Mouse (Mus musculus) liver, postnatal 0 days (tissue): ENCODE data around the gene Tgfb3. TPM values are rescaled to one million over a fixed set of nuclear protein-coding genes. Genes with fewer than 3 reads are reported as not detected.

ENCODE experiments used
- ATAC-seq: fragments of 200-750 bp; cut with Nextera tagmentation; 2 replicates; pipeline ENCODE4 v1.8.0; 2017; ENCODE audit warnings: mild to moderate bottlenecking, moderate library complexity
- DNase-seq: peaks from one replicate; pipeline ENCODE4 v3.0.0-alpha.2; 2016
- H3K27ac ChIP-seq: fragments of 300-500 bp; sonication (generic); 2 replicates; pipeline ENCODE4 v1.5.1; 2014; ENCODE audit warnings: antibody characterized with exemption, moderate library complexity, mild to moderate bottlenecking, low read depth
- H3K27me3 ChIP-seq: fragments of 300-500 bp; sonication (generic); 2 replicates; pipeline ENCODE4 v1.6.1; 2014; ENCODE audit warnings: low read length, control low read depth, mixed read lengths; ENCODE audit not compliant: insufficient read depth
- H3K36me3 ChIP-seq: fragments of 300-500 bp; sonication (generic); replicated peaks from 2 replicates; pipeline ENCODE4 v1.6.1; 2014; ENCODE audit warnings: mild to moderate bottlenecking, control low read depth, low read length, moderate library complexity, mixed read lengths; ENCODE audit not compliant: insufficient read depth
- H3K4me1 ChIP-seq: fragments of 300-500 bp; sonication (generic); 2 replicates; pipeline ENCODE4 v1.6.1; 2014; ENCODE audit warnings: antibody characterized with exemption, mild to moderate bottlenecking, control low read depth; ENCODE audit not compliant: insufficient read depth
- H3K4me2 ChIP-seq: fragments of 300-500 bp; sonication (generic); 2 replicates; pipeline ENCODE4 v1.6.1; 2014; ENCODE audit warnings: low read depth, mild to moderate bottlenecking, low read length, moderate library complexity, mixed read lengths
- H3K4me3 ChIP-seq: fragments of 300-500 bp; sonication (generic); 2 replicates; pipeline ENCODE4 v1.5.1; 2014; ENCODE audit warnings: low read depth, low read length
- H3K9ac ChIP-seq: fragments of 300-500 bp; sonication (generic); replicated peaks from 2 replicates; pipeline ENCODE4 v1.6.1; 2014; ENCODE audit warnings: mild to moderate bottlenecking, moderate library complexity
- H3K9me3 ChIP-seq: fragments of 300-500 bp; sonication (generic); 2 replicates; pipeline ENCODE4 v1.6.1; 2016; ENCODE audit warnings: mild to moderate bottlenecking, control low read depth, low read length, mixed read lengths
- CTCF ChIP-seq: sonication (generic); IDR thresholded peaks from 2 replicates; pipeline ENCODE4 v1.5.1; 2016; ENCODE audit warnings: antibody characterized with exemption, low read depth
- EP300 ChIP-seq: IDR thresholded peaks from 2 replicates; pipeline ENCODE4 v1.6.1; 2016; ENCODE audit warnings: antibody characterized with exemption, low read depth, mild to moderate bottlenecking
- WGBS: fragments of 180-500 bp; shearing (Covaris S2); extraction: QIAGEN DNeasy Blood & Tissue Kit; methylation state at CpG from one replicate; pipeline ENCODE4 v1.1.7; 2014; ENCODE audit not compliant: insufficient replicate concordance; 5-methylcytosine and 5-hydroxymethylcytosine counted together
- polyA plus RNA-seq: library from polyadenylated mRNA; unstranded; fragments of >200 nt; fragmentation: Nextera tagmentation; extraction: Ambion mirVana; gene quantifications from 2 replicates; pipeline ENCODE4 v1.2.1, GENCODE M21; 2015

Gene Tgfb3
- polyA plus RNA-seq, 1 experiment from 2014 or later: 1.2 TPM

- Histone ChIP-seq H3K4me3 (no peak overlapping the region), H3K27me3 (peaks cover 14% of the 10 kb centered on the region), H3K9me3 (no peaks in the 10 kb centered on the region), H3K36me3 (no peaks in the 10 kb centered on the region), H3K4me1 (no peaks in the 10 kb centered on the region), H3K27ac (no peak overlapping the region), H3K4me2 (peak overlapping the region; percentile 82), H3K9ac (no peak overlapping the region)
- TF ChIP-seq CTCF (no peak), EP300 (no peak)
- 50% methylated on average over 8 of the region's 8 CpGs for WGBS
- ATAC-seq (no peak), DNase-seq (no peak)
These were observed 1.5 kb downstream of the Tgfb3 start for GRCm38 (mm10) chr12:86077322-86077721.

DNA sequence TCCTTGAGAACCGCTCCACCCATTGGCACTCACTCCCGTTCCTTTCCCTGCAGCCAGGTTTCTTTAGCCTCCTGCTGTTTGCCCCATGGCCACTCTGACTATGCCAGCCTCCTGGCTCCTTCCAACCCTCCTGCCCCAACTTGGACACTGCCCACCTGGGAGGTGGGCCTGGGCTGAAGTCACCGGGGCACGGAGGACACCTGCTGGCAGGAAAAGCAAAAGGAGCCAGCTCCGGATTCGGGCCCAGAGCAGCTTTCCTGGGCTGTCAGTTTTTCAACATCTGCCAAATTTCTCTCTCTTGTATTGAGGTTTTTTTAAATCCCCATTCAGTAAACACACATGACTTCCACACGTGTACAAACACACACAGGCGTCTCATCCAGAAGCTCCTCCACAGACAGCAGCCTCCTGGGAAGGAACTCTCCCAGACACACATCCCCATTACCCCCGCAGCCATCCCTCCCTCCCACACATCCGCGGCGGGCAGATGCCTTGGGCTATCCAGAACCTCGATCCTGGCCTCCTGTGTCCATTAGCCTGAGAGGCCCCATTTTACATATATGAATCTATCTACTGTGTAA is 2.4 kb downstream of the Tgfb3 start:
- Histone ChIP-seq H3K36me3 (no peaks in the 10 kb centered on the region), H3K27me3 (peaks cover 14% of the 10 kb centered on the region), H3K9me3 (no peaks in the 10 kb centered on the region), H3K27ac (no peak overlapping the region), H3K4me1 (no peaks in the 10 kb centered on the region), H3K4me3 (peak overlapping the region; percentile 6; the same call in 1 of the 2 replicates), H3K4me2 (peak overlapping the region; percentile 82), H3K9ac (no peak overlapping the region)
- no peak for DNase-seq
- WGBS: 21% methylated on average over 13 of the region's 13 CpGs
- no peak for ATAC-seq
- TF ChIP-seq EP300: no peak
- TF ChIP-seq CTCF: 0 out of 2 replicates have a peak, but pooled peaks have one; percentile 23

GRCm38 (mm10) chr12:86075358-86075757 is 3.5 kb downstream of the Tgfb3 start:
- no peak for ATAC-seq
- TF ChIP-seq CTCF: no peak
- no peak for TF ChIP-seq EP300
- Histone ChIP-seq H3K27ac (no peak overlapping the region), H3K27me3 (peaks cover 11% of the 10 kb centered on the region; the same call in 1 of the 2 replicates), H3K36me3 (no peaks in the 10 kb centered on the region), H3K4me2 (0 out of 2 replicates have a peak overlapping the region, but pooled peaks have one; percentile 18), H3K4me3 (no peak overlapping the region), H3K9me3 (no peaks in the 10 kb centered on the region), H3K4me1 (no peaks in the 10 kb centered on the region), H3K9ac (no peak overlapping the region)
- 80% methylated on average over 7 of the region's 7 CpGs for WGBS
- DNase-seq: no peak

- ATAC-seq (no peak), DNase-seq (no peak)
- no peaks in the 10 kb centered on the region for H3K36me3 ChIP-seq
- TF ChIP-seq EP300 (no peak), CTCF (no peak)
- 73% methylated on average over 12 of the region's 12 CpGs for WGBS
- no peaks in the 10 kb centered on the region for H3K9me3 ChIP-seq
- no peak overlapping the region for H3K9ac ChIP-seq
- H3K27ac ChIP-seq: no peak overlapping the region
- no peaks in the 10 kb centered on the region for H3K4me1 ChIP-seq
- H3K4me3 ChIP-seq: no peak overlapping the region
- no peak overlapping the region for H3K4me2 ChIP-seq
- H3K27me3 ChIP-seq: peaks cover 11% of the 10 kb centered on the region; the same call in 1 of the 2 replicates
These were observed 4.2 kb downstream of the Tgfb3 start for GRCm38 (mm10) chr12:86074681-86075080.

DNA sequence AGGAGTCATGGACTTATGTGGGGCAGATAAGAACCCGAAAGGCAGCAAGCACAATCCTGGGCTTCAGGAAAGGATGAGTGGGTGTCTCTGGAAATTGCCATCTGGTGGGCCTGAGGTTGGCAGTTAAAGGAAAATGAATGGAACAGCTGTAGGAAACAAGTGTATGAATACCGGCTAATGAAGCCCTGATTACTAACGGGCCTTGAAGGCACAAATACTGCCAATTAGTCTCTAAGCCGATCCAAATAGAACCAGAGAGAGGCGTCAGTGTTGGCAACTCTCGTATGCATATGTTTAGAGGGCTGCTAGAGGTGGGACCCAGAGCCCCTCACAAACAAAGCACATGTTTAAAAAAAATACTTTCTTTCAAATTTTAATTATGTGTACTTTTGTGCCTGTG is 7.4 kb downstream of the Tgfb3 start:
- Histone ChIP-seq H3K9ac (no peak overlapping the region), H3K9me3 (no peaks in the 10 kb centered on the region), H3K36me3 (no peaks in the 10 kb centered on the region), H3K4me2 (no peak overlapping the region), H3K27ac (no peak overlapping the region), H3K27me3 (no peaks in the 10 kb centered on the region), H3K4me1 (no peaks in the 10 kb centered on the region), H3K4me3 (no peak overlapping the region)
- 85% methylated on average over 6 of the region's 6 CpGs for WGBS
- ATAC-seq: no peak
- TF ChIP-seq CTCF: no peak
- no peak for TF ChIP-seq EP300
- no peak for DNase-seq

DNA sequence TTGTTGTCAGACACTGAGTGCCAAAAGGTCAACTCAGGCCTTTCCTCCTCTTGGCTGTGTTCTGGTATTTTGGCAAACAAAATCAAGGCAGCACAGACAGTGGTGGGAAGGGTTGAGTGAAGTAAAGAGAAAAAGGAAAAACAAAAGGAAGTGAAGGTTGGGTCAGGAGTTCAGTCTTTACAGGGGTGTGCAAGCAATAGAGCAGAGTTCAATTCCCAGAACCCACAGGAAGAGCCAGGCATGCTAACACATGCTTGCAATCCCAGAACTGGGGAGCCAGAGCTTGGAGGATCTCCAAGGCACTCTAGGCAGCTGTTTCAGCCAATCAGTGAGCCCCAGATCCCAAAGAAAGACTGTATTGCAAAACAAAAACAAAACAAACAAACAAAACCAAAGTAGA is 14.0 kb downstream of the Tgfb3 start:
- H3K27me3 ChIP-seq: no peaks in the 10 kb centered on the region
- H3K4me3 ChIP-seq: no peak overlapping the region
- no peak for DNase-seq

GRCm38 (mm10) chr12:86059341-86059740 is 19.5 kb downstream of the Tgfb3 start:
- no peak overlapping the region for H3K9ac ChIP-seq
- no peaks in the 10 kb centered on the region for H3K9me3 ChIP-seq
- no peaks in the 10 kb centered on the region for H3K4me1 ChIP-seq
- H3K36me3 ChIP-seq: no peaks in the 10 kb centered on the region
- H3K4me3 ChIP-seq: no peak overlapping the region
- 73% methylated on average over 6 of the region's 6 CpGs for WGBS
- ATAC-seq (no peak), DNase-seq (no peak)
- H3K27ac ChIP-seq: no peak overlapping the region
- H3K4me2 ChIP-seq: no peak overlapping the region
- no peaks in the 10 kb centered on the region for H3K27me3 ChIP-seq
- TF ChIP-seq CTCF: no peak
- no peak for TF ChIP-seq EP300

More for the DNA sequence above, 14.0 kb downstream of the Tgfb3 start:
- no peaks in the 10 kb centered on the region for H3K4me1 ChIP-seq
- no peak for ATAC-seq
- no peak overlapping the region for H3K4me2 ChIP-seq
- H3K27ac ChIP-seq: no peak overlapping the region
- TF ChIP-seq CTCF (no peak), EP300 (no peak)
- H3K9me3 ChIP-seq: no peaks in the 10 kb centered on the region
- H3K9ac ChIP-seq: no peak overlapping the region
- no peaks in the 10 kb centered on the region for H3K36me3 ChIP-seq
